Mouse (Mus musculus) megakaryocyte progenitor cell, adult 5-6 weeks (primary cell): Measurements from ENCODE around the gene Phb2. TPM values are rescaled to one million over a fixed set of nuclear protein-coding genes. Genes with fewer than 3 reads are reported as not detected.
A peak's percentile ranks its signal among the peaks of the same experiment; 100 is the strongest.

Experiments
- ATAC-seq: replicated peaks from 2 replicates; pipeline ENCODE4 v1.8.0; 2016; ENCODE audit warnings: mild to moderate bottlenecking, moderate TSS enrichment, inconsistent platforms; ENCODE audit not compliant: poor library complexity
- total RNA-seq, 2 experiments: library from RNA; stranded (forward) in 1 of 2; stranded (reverse) in 1 of 2; fragments of 157-497, 149-512 nt in 1 of 2; fragments of 200-1000 nt in 1 of 2; gene quantifications; 2 replicates each; pipeline versions ENCODE4 v1.2.3 to v1.2.4; 2015 to 2017

Gene Phb2
- total RNA-seq, 2 experiments from 2014 or later = 271 to 335 TPM

GRCm38 (mm10) chr6:124744755-124745321, 32.7 kb downstream of the Phb2 start:
- no peak for ATAC-seq

GRCm38 (mm10) chr6:124745490-124746295, 33.6 kb downstream of the Phb2 start:
- ATAC-seq = peak; percentile 59

- ATAC-seq = no peak
Observed at GRCm38 (mm10) chr6:124746296-124746605, 34.1 kb downstream of the Phb2 start.

GRCm38 (mm10) chr6:124746654-124747632, 34.8 kb downstream of the Phb2 start:
- ATAC-seq = no peak

- no peak for ATAC-seq
Observed at GRCm38 (mm10) chr6:124750405-124750804, 38.3 kb downstream of the Phb2 start.

GRCm38 (mm10) chr6:124753861-124754260, 41.7 kb downstream of the Phb2 start:
- no peak for ATAC-seq

- ATAC-seq = no peak
Observed at GRCm38 (mm10) chr6:124755306-124755705, 43.2 kb downstream of the Phb2 start.

GRCm38 (mm10) chr6:124755831-124756595, 43.9 kb downstream of the Phb2 start, which contains the start of the genes Gm45234 and Atn1:
Gene Gm45234 (minus strand): TSS chr6:124756021.
Gene Atn1 (minus strand): TSS chr6:124756524.
- ATAC-seq = peak; percentile 30

GRCm38 (mm10) chr6:124756652-124757350, 44.7 kb downstream of the Phb2 start:
- ATAC-seq = peak; percentile 42

GRCm38 (mm10) chr6:124757351-124757880, 45.3 kb downstream of the Phb2 start:
- no peak for ATAC-seq

GRCm38 (mm10) chr6:124757909-124758848, 46.0 kb downstream of the Phb2 start:
- ATAC-seq = no peak

- ATAC-seq = no peak
Observed at GRCm38 (mm10) chr6:124758849-124759232, 46.7 kb downstream of the Phb2 start.

GRCm38 (mm10) chr6:124759259-124759658, 47.1 kb downstream of the Phb2 start:
- ATAC-seq = peak; percentile 90

GRCm38 (mm10) chr6:124765951-124766350, 53.8 kb downstream of the Phb2 start:
- no peak for ATAC-seq
